Mouse (Mus musculus) stomach, embryonic 14.5 days (tissue): ENCODE data around the gene Olfr1346. TPM values are rescaled to one million over a fixed set of nuclear protein-coding genes. Genes with fewer than 3 reads are reported as not detected.

Experiments used
- polyA plus RNA-seq: library from polyadenylated mRNA; unstranded; fragments of >200 nt; fragmentation: Nextera tagmentation; extraction: Ambion mirVana; gene quantifications from 2 replicates; pipeline ENCODE4 v1.2.1, GENCODE M21; 2014

The Olfr1346 gene
- polyA plus RNA-seq, 1 experiment from 2014 or later, result not detected

Other genes with a start within 250 kb of the Olfr1346 start
- gene Zscan5b, start 244.8 kb upstream of the Olfr1346 start, polyA plus RNA-seq, result not detected in 2 replicates
- not detected in 2 replicates for gene Epp13, start 214.4 kb upstream of the Olfr1346 start, polyA plus RNA-seq
- gene Zfp667, start 180.5 kb upstream of the Olfr1346 start, polyA plus RNA-seq, result 8.7 and 9.0 TPM in 2 replicates
- 5.2 and 5.8 TPM in 2 replicates for gene Zfp583, start 135.8 kb upstream of the Olfr1346 start, polyA plus RNA-seq
- gene Gm3854, start 123.3 kb upstream of the Olfr1346 start, polyA plus RNA-seq, result 2.1 and 2.3 TPM in 2 replicates
- 3.3 and 4.5 TPM in 2 replicates for gene Zfp78, start 103.8 kb upstream of the Olfr1346 start, polyA plus RNA-seq
- 8.9 and 11.6 TPM in 2 replicates for gene Zfp28, start 83.8 kb upstream of the Olfr1346 start, polyA plus RNA-seq
- not detected in 2 replicates for gene Smim17, start 68.4 kb upstream of the Olfr1346 start, polyA plus RNA-seq
- gene Gm20715, start 56.8 kb upstream of the Olfr1346 start, polyA plus RNA-seq, result not detected in 2 replicates
- 0.13 TPM in 1 of 2 replicates, not detected in the other for gene Olfr1344, start 28.4 kb upstream of the Olfr1346 start, polyA plus RNA-seq
- not detected in 2 replicates for gene Olfr1336, start 10.9 kb upstream of the Olfr1346 start, polyA plus RNA-seq
- not detected in 2 replicates for gene Olfr5, start 19.8 kb downstream of the Olfr1346 start, polyA plus RNA-seq
- gene Olfr1347, start 32.7 kb downstream of the Olfr1346 start, polyA plus RNA-seq, result not detected in 2 replicates
- not detected in 2 replicates for gene Olfr1348, start 41.6 kb downstream of the Olfr1346 start, polyA plus RNA-seq
- gene Olfr1349, start 55.8 kb downstream of the Olfr1346 start, polyA plus RNA-seq, result not detected in 2 replicates
- not detected in 2 replicates for gene Olfr1350, start 97.7 kb downstream of the Olfr1346 start, polyA plus RNA-seq
- gene Zim1, start 229.3 kb downstream of the Olfr1346 start, polyA plus RNA-seq, result 7.7 and 8.7 TPM in 2 replicates